Mouse (Mus musculus) MEL-GATA-1-ER (cell line): ENCODE measurements around the gene Stk32c.

Source experiments
- DNase-seq: peaks from one replicate; pipeline ENCODE4 v3.0.0-alpha.2; 2012; ENCODE audit warnings: low read depth; ENCODE audit errors: extremely low read depth

The Stk32c gene

GRCm38 (mm10) chr7:139229837-139230236 is 16.7 kb upstream of the Stk32c start:
- no peak for DNase-seq

DNA sequence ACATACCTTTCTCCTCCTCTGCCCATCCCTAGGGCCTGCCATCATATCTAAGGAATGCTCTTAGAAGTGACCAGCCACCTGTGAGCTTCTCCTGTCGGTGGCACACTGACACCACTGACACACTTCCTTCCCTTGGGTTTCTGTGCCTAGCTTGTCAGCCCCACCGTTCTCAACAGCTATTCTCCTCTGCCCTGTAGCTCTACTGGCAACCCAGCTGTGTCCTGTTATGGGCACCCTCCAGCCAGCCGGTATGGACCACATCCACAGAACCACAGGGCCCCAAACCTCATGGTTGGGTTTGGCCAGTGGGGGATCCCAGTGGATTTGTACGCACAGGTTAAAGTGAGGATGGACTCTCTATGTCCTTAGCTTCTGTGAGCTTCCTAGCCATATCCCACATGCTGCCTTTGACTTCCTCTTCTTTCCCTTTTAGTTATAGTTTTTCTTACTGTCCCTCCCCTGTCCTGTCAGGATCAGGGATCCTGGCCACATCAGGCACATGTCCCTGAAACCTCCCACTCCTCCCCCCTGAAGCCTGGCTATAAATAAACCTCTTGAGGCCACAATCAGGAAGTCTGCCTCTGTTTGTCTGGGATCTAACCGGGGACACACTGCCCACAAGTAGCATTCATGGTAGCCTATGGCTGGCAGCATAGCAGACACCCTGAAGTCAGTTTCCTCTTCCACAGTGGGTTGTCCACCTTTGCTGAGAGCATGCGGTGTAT is 15.5 kb upstream of the Stk32c start:
- DNase-seq = no peak

- no peak for DNase-seq
Observed at GRCm38 (mm10) chr7:139226416-139226815, 13.3 kb upstream of the Stk32c start.

GRCm38 (mm10) chr7:139224725-139225124 is 11.6 kb upstream of the Stk32c start:
- no peak for DNase-seq

- no peak for DNase-seq
Observed at GRCm38 (mm10) chr7:139224070-139224469, 11.0 kb upstream of the Stk32c start.

GRCm38 (mm10) chr7:139222341-139222740 is 9.2 kb upstream of the Stk32c start:
- DNase-seq = no peak

DNA sequence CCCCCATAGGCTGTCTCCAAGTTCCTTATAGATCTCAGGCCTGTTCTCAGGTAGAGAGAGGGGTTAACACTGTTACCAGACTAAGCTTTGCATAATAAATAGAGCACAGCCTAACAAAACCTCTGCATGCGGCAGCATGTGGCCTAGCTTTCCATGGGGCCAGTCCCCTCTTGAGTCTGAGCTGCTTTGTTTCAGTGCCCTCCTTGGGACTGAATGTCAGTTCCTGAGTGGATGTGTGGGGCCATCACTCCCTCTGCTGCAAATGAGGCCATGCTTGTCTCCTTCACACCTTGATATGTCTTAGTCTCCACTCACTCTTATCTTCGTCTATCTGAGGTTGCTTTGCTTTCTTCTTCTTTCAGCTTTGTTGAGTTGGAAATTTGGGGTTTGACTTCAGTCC is 8.7 kb upstream of the Stk32c start:
- no peak for DNase-seq

GRCm38 (mm10) chr7:139221072-139221471 is 8.0 kb upstream of the Stk32c start:
- DNase-seq = no peak

GRCm38 (mm10) chr7:139220303-139220702 is 7.2 kb upstream of the Stk32c start:
- no peak for DNase-seq

DNA sequence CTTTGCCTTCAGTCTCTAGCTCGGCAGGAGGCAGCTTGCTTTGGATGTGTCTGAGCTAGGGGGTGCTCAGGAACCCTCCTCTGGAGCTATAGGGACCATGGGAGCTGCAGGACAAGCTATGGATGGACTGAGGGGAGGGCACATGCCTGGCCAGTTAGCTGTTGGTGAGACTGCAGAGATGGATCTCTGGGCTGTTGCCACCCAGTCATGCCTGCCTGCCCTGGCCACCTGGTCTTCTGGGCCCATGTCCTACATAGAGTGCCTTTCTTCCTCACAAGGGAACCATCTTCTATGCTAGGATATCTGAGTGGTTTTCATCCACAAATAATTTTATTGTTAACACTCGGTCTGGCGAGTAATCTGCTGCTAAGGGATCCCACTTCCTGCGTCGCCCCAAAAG is 6.4 kb upstream of the Stk32c start:
- no peak for DNase-seq

- no peak for DNase-seq
Observed at GRCm38 (mm10) chr7:139218641-139219415, 5.7 kb upstream of the Stk32c start.

GRCm38 (mm10) chr7:139217046-139217445 is 3.9 kb upstream of the Stk32c start:
- DNase-seq = no peak

- no peak for DNase-seq
Observed at GRCm38 (mm10) chr7:139216464-139216863, 3.4 kb upstream of the Stk32c start.

DNA sequence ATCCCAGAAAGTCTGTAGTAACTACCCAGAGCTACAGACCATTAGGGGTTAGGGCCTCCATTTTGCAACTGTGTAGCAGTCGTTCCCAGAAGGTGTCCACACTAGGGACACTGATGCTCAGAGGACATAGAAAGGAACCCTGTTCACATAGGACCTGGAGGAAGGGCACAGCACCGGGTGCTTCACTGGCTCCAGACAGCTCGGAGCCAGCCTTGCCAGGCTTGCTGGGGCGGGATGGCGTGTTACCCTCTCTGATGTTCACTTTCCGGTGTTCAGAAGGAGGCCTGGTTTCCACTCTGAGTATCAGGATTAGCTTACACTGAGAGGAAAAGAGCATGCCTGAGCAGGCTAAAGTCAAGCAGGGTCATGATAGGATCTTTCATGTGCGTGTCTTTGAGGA is 2.8 kb upstream of the Stk32c start:
- DNase-seq = no peak

DNA sequence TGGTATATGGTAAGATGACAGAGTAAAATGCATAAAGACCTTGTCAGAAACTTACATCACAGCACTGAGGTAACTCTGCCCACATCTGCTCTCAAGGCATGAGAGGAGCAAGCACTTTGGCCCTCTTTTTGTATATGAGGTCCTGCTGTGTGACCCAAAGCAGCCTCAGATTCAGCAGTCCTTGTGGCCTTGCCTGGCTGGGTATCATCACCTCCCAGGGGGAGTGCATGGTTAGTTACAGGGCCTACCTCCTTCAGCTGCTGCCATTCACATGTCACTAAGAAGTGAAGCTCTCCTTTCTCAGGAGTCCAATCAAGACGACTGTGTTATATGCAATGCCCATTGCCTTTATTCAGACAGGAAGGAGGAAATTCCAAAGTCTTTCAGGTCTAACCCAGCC is 2.4 kb upstream of the Stk32c start:
- no peak for DNase-seq

DNA sequence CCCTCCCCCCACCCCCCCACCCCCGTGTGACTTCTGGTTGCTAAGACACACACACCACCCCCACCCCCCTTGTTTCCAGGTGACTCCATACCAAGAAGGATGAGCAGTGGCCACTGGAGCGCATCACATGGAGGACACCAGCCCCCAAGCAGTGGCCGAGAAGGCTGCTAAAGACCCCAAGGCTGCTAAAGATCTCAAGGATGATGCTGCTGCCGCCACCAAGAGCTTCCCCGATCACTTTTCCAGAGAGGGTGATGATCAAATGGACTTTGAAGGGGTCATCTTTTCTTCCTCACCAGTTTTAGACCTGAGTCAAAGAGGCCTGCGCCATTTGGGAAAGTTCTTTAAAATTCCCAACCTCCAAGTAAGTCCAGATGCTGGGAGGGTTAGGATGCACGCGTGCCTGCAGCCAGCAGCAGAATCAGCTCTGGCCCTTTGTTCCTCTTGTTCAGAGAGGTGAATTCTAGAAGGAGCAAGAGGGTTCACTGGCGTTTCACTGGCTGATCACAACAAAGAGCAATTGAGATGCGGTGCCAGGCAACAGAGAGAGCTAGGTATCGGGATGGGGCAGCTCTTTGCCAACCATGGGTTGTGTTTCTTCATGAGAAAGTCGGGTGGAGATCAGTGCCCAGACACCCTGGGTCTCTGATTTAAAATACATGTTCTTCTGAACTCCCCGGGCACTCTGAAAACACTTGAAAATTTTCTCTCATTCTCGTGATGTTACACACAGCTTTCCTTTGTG is 1.7 kb upstream of the Stk32c start:
- DNase-seq = no peak

DNA sequence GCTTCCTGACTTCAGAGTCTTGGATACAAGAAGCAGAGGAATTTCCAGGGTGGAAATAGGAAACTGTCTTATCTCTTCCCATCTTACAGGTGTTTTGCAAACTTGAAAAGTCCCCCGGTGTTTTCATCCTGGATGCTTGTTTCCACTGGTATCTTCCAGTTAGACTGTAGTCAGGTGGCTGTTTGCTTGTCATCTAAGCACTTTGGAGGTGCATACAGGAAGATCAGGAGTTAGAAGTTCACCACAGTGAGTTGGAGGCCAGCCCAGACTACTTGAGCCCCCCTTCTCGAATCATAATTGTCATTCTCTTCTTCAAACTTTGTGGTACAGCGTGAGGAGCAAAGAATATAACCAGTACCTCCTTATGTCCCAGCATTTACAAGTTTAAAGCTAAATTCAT is 1.1 kb upstream of the Stk32c start:
- DNase-seq = no peak

DNA sequence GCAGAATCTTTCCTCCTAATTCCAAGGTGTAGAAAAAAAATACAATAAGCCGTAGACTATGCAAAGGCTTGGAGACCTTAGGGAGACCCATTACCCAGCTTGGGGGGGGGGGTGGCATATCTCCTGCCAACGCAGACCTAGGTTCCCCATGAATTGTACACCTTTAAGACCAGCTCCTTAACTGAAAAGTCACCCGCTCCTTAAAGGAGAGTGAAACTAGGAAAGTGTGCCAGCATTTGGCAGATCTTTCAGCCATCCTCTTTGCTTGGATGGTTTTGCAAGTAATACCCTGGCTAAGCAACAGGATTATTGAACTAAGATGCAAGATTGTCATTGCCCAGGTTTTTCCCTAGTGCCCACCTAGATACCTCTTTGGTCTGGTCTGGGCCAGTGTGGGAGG is 644 bp upstream of the Stk32c start:
- DNase-seq = no peak

GRCm38 (mm10) chr7:139211761-139212160 is 1.3 kb downstream of the Stk32c start:
- no peak for DNase-seq

DNA sequence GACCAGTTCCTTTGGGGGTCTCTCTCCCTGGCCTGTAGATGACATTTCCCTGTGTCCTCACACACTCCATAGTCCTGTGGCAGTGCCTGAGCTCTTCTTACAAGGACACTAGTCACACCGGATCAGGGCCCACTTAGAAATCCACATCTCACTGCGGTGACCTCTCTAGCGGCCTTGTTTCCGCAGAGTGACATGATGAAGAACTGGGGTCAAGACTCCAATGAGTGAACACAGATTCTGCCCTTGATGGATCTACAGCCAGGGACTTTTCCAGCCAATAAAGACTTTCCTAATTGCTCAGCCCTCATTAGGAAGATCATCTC is 4.4 kb downstream of the Stk32c start:
- no peak for DNase-seq

DNA sequence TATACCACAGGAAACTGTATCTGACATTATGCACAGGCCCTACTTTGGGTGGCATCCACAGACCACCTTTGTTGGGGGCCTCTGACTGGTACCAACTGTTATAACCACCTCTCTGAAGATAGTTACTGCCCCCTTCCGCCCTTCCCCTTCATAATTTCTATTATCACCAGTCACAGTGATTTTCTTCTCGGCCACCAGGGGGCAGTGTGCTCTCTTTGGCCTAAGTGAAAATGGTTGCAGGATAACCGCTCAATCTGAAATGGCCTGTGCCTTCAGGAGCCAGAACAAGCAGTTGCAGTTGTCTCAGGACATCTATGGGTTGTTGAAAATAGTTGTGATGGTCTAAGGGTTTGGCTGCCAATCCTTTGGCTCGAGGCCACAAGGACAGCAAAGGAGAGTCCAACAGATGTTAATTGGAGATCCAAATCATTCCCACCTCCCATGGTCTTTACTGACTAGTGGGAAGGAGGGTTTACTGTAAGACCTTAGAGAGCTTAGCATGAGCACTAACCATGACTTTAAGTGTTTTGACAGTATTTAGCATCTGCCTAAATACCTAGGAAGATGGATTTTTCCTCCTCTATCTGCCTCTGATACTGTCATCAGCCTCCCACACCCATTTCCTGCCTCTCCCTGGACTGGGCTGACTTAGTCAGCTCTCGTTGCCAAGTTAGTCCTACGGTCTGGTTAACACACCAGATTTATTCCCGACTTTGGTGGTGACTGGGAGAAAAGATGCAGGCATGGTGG is 4.9 kb downstream of the Stk32c start:
- DNase-seq = peak; percentile 44

DNA sequence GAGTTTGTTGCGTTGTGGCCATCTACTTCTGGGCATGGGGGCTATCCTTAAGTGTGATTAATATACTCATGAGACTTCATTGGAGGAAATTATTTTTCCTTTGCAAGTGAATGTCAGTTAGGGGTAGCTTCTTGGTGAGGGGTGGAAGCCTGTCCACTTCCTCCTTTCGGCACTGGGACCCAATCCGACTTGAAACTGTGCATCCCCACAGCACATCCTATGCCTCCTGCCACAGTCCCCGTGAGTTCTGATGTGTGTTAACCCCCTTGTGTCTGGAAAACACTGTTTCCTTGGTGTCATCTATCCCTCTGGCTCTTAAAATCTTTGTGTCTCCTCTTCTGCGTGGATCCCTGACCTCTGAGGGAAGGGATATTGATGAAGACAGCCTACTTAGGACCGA is 11.9 kb downstream of the Stk32c start:
- DNase-seq = no peak
